Mouse (Mus musculus) hematopoietic stem cell, adult 5-6 weeks (primary cell): Measurements from ENCODE around the gene Anks3. TPM values are rescaled to one million over a fixed set of nuclear protein-coding genes. Genes with fewer than 3 reads are reported as not detected.

Experiments used
- ATAC-seq, 2 experiments: fragments of 125-278 bp in 1 of 2; replicated peaks in 1 of 2; 2 replicates each; pipeline ENCODE4 v1.8.0; 2016 to 2017; ENCODE audit warnings: inconsistent platforms in 2 of 2, mild to moderate bottlenecking in 2 of 2, moderate number of reproducible peaks in 2 of 2, low read depth in 1 of 2, moderate TSS enrichment in 1 of 2; ENCODE audit not compliant: low FRiP score in 2 of 2, poor library complexity in 2 of 2, severe bottlenecking in 2 of 2, insufficient read depth in 1 of 2, low TSS enrichment in 1 of 2
- total RNA-seq: library from RNA; stranded (forward); fragments of 172-1452, 232-1000 nt; gene quantifications from 2 replicates; pipeline ENCODE4 v1.2.3, GENCODE M21; 2017

Gene Anks3
- total RNA-seq, 1 experiment from 2014 or later, result 26.9 TPM

- ATAC-seq, result no peak
These were observed 10.5 kb upstream of the Anks3 start for GRCm38 (mm10) chr16:4974521-4974920.

GRCm38 (mm10) chr16:4971626-4972025, 7.6 kb upstream of the Anks3 start:
- ATAC-seq, result no peak

DNA sequence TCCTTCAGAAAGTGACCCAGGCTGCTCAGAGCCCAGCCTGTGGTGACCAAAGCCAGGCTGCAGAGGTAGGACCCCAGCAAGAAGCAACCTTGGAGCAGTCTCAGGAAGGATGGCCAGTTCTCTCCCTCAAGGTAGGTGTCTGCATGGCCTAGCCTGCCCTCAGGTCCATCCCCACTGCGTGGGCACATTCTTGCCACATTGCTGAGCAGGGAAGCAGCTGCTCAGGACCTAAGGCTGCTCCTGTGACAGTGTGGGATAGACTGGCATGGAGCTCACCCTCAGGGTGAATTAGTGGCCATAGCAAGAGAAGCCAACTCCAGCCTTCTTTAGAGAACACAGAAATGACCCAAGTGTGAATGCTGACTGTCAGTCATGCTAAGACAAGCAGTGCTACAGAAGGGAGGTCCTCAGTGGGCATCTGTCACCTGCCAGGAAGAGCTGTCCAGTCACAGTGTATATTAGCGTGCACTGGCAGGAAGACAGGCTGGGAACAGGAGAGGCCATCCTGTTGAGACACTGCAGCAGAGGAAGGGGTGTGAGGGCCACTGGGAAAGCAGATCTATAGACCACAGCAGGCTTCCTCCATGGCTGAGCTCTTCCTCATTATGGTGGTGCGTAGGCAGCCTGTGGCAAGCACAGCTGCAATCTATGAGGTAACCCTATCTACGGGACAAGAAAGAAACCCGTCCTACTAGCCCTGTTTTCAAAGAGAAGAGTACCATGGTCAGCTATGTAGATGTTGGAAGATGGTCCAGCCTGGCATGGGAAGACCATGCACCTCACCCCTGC, 5.2 kb upstream of the Anks3 start:
- peak; percentile 93 to 94 for ATAC-seq

GRCm38 (mm10) chr16:4968426-4968825, 4.4 kb upstream of the Anks3 start:
- no peak for ATAC-seq

DNA sequence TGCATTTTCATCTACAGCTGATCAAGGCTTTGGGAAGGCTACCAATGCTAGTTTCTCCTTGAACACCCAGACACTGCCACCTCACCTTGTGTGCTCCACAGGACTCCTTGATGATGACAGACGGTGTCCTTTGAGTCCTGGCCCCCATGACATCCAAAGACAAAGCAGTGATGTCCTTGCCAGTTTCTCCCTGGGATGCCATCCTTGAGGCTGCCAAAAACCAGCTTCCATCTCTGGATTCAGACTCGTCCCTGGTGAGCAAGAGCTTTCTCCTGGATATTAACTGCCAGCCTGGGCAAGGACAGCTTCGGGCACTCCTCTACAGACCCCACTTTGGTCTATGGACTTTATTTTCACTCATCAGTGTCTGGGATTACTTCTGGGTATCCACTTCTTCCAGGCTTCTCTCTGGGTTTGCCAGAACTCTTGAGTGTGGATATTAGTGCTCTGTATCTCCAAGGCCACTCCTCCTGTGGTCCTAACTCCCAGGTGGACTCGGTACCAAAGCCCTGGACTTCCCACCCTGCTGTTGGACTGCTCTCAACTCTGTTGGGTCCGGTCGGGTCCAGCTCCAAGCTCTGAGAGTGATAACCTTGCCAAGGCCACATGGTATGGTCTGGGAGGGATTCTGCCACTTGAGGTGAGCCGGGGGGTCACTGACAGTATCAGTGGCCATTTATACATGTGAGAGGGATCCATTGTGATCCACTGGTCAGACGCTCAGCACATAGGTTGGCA, 1.6 kb upstream of the Anks3 start:
- no peak for ATAC-seq

DNA sequence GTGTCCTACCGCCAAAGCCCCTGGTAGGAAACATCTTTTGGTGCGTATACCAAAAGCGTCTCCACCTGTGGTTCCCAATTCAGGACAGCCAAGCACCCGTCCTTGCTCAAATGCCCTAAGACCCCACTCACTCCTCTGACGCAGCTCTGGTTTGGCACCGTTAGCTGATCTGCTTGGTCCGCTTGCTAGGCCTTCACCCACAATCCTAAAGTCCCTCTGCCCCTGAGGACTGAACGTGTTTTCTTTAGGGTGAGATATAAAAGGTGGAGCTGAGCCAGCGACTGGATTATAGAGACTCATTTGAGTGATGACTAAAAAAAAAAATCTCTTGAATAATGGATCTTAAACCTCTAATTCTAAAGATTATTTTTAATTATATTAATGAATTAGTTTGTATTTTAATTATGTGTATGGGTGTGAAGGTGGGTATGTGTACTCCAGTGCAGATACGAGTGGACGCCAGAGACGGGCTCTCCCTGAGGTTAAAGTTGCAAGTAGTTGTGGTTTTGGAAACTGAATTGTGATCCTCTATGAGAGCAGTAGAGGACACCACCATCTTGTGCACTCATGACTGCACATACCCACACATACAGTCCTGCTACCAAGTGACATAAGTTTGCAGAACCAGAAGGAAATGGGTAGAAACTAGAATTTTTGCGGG, 856 bp upstream of the Anks3 start:
- no peak for ATAC-seq

DNA sequence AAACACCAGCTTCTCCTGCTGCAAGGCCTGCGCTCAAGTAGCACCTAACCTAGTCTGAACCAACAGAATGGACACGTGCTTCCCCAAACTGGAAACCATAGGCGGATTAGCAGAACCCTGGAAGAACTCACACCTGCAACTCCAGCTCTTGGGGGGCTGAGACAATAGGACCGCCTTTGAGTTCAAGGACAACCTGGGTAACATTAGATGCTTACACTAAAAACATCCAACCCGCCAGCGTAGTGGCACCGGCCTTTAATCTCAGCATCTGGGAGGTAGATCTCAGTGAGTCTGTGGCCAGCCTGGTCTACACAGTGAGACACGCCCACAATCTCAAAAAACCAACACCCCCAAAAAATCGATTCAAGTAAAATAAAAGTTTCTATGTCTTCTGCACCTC, 659 bp downstream of the Anks3 start:
- no peak for ATAC-seq

DNA sequence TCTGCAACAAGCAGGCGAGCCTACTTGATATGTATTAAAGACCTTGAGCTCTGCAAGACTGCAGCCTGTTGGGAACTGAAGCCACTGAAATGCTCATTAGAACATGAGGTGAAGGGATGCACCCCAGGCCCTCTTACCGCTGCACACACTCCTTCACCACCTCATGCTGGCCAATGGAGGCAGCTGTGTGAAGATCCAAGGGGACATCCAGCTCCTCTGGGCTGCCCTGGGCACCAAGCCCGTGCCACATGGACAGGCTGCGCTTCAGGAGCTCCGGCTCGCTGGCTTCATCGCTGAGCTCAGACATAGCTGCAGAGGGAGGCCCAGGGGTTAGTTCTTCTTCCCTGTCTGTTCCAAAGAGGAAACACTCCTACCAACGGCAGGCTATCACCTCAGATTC, 3.7 kb downstream of the Anks3 start:
- ATAC-seq, result no peak

- ATAC-seq, result no peak
These were observed 6.6 kb downstream of the Anks3 start for GRCm38 (mm10) chr16:4957446-4957845.

- ATAC-seq, result no peak
These were observed 7.4 kb downstream of the Anks3 start for GRCm38 (mm10) chr16:4956609-4957008.

DNA sequence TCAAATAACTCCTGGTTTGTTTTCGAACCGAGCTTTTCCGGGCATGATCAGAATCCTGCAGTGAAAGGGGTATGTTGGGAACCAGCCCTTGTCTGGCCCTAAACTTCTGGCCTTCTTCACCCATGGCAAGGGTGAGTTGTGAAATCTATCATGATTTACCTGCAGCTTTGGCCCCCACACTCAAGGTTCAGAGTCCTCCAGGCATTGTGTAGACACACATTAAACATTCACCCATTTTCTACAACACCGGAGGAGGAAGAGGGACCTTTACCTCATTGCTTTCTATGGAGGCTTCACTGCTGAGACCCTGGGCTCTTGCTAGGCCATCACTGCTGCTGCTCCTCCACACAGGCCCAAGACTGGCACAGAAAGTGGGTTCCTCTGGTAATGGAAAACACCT, 16.6 kb downstream of the Anks3 start:
- no peak for ATAC-seq

DNA sequence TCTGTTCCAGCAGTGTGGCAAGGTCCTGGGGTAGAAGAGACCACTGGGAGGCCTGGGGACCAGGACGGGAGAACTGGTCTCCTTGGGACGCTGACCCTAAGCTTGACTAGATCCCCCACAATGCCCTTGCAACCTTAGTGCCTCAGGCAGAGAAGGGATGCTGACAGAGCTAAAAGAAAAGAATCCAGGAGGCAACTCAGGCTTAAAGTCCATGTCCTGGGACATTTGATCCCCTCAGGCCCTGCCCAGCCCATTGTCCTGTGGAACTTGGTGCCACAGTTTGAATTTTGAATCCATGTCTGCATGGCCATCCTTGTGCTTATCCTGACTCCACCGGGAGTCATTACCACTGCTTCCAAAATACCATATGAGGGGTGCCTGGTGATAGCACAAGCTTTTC, 17.9 kb downstream of the Anks3 start:
- no peak for ATAC-seq

DNA sequence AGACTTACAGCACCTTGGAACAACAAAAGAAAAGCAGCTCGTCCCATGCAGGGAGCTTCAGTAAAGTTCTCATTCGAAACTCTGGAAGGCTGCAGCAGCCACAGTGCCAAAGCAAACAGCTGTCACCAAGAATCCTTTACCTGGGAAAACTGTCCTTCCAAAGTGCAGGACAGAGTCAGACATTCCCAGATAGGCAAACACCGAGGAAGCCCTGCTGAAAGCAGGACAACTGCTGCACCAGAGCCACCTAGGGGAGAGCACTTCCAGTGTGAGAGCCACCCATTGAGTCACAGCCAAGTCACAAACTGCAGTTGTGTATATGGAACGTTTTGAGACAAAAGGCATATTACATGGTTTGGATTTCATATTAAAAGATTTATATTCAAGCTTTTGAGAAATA, 18.6 kb downstream of the Anks3 start:
- no peak for ATAC-seq

DNA sequence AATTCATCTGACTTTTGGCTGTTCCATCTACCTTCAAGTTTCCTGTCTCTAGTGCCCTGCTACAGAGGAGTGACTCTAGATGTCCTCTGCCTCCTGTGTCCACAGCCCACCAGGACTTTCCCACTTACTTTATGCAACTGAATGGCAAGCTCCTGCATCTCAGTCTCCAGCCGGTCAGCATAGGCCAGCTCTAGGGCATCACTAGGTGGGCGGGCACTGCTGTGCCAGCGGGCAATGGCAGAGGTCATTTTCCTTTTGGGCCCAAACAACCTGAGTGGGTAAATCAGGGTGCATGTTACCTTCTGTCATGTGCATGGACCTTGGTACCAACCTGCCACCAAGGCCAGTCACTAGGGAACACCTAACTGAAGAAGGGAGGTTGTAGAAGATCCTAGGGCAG, 20.6 kb downstream of the Anks3 start:
- no peak for ATAC-seq

DNA sequence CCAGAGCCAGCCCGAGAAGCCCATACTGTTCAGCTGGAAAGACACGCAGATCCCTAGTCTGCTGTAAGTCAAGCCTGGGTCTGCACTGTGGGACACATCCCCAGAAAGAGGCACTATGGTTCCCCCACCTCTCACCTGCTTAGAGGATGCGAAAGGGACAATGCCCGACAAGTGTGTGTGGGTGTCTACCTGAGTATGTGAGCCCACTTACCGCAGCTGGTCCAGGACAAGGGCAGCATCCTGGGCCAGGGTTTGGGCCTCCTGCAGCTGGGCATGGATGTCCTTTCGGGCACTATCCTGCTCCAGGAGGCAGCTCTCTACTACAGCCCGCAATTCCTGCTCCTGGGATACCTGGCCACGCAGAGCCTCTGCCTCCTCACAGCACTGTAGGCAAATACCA, 21.1 kb downstream of the Anks3 start:
- no peak for ATAC-seq

DNA sequence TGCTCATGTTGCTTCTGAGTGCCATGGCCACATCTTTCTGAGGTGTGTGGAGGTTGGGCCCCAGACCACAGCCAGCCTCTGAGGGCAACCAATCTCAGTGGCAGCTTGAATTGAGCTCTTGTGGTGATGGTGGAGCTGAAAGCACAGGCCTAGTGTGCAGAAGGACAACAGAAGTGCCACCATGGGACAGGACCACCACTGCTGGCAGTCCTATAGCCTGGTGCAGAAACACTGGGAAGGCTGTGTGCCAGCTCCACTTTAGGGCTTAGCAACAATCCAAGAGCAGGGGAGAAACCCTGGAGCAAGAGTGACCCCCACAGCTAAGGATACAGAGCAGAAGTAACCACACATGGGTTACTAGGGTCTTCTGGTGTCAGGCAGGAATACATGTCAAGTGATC, 23.0 kb downstream of the Anks3 start:
- ATAC-seq, result no peak

- no peak for ATAC-seq
These were observed 23.6 kb downstream of the Anks3 start for GRCm38 (mm10) chr16:4940311-4940850.

DNA sequence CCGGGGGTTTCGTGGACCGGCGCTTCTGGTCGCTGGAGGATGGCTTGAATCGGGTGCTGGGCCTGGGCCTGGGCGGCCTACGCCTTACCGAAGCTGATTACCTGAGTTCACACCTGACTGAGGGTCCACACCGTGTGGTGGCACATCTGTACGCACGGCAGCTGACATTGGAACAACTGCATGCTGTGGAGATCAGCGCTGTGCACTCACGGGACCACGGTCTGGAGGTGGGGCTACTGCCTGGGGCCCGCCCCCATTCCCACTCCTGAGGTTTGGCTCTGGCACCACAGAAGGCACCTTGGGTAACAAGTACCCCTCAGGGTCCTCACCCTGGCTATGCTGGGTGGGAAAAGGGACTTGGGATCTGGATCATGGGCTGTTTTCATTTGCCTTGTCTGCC, 24.6 kb downstream of the Anks3 start:
- ATAC-seq, result peak in 1 of 2 experiments; percentile 19; a peak in 1 of 4 replicates
